Mouse (Mus musculus): ENCODE measurements around the gene Dhx16. TPM values are rescaled to one million over a fixed set of nuclear protein-coding genes. Genes with fewer than 3 reads are reported as not detected.
"Not testable (repeated sequence)": the region's sequence is repeated elsewhere in the genome, so short reads cannot be mapped to it uniquely, and the experiment has no call there.

The Dhx16 gene
- polyA plus RNA-seq, 1 experiment from 2014 or later: 38.3 TPM

- Histone ChIP-seq H3K4me1 (ENCODE audit: control insufficient read depth, insufficient read depth, low read length) (peaks cover 32% of the 10 kb centered on the region), H3K27ac (ENCODE audit: low read length) (peak overlapping the region; percentile 94), H3K9ac (ENCODE audit: low read depth, low read length) (peak overlapping the region; percentile 81), H3K9me3 (ENCODE audit: control insufficient read depth, low read length) (no peaks in the 10 kb centered on the region), H3K36me3 (ENCODE audit: control insufficient read depth, insufficient read depth, low read length) (peaks cover 37% of the 10 kb centered on the region), H3K4me3 (ENCODE audit: low read length) (peak overlapping the region; percentile 68), H3K4me2 (ENCODE audit: low read depth, low read length) (peak overlapping the region; percentile 87), H3K27me3 (replicated peaks; ENCODE audit: control insufficient read depth, insufficient read depth, low read length) (no peaks in the 10 kb centered on the region)
- 1% methylated on average over 25 of the region's 25 CpGs for WGBS
- ATAC-seq: peak; percentile 27
Measured at GRCm38 (mm10) chr17:35836991-35837422, 42.6 kb upstream of the Dhx16 start.

GRCm38 (mm10) chr17:35837487-35837886 is 42.1 kb upstream of the Dhx16 start:
- Histone ChIP-seq H3K4me1 (ENCODE audit: control insufficient read depth, insufficient read depth, low read length) (peaks cover 32% of the 10 kb centered on the region), H3K27me3 (replicated peaks; ENCODE audit: control insufficient read depth, insufficient read depth, low read length) (no peaks in the 10 kb centered on the region), H3K4me2 (ENCODE audit: low read depth, low read length) (peak overlapping the region; percentile 87), H3K36me3 (ENCODE audit: control insufficient read depth, insufficient read depth, low read length) (peaks cover 37% of the 10 kb centered on the region), H3K9me3 (ENCODE audit: control insufficient read depth, low read length) (no peaks in the 10 kb centered on the region), H3K4me3 (ENCODE audit: low read length) (peak overlapping the region; percentile 68), H3K27ac (ENCODE audit: low read length) (peak overlapping the region; percentile 94), H3K9ac (ENCODE audit: low read depth, low read length) (peak overlapping the region; percentile 81)
- ATAC-seq: no peak
- under 1% methylated on average over 18 of the region's 18 CpGs for WGBS

- peak within 1 kb of the TSS; percentile 94 for H3K27ac ChIP-seq (ENCODE audit: low read length)
- no peaks in the 10 kb centered on the region for H3K9me3 ChIP-seq (ENCODE audit: control insufficient read depth, low read length)
- H3K4me1 ChIP-seq (ENCODE audit: control insufficient read depth, insufficient read depth, low read length): peaks cover 31% of the 10 kb centered on the region
- peak; percentile 73 for ATAC-seq
- H3K4me3 ChIP-seq (ENCODE audit: low read length): peak within 1 kb of the TSS; percentile 68
- WGBS: under 1% methylated on average over 29 of the region's 29 CpGs
- no peaks in the 10 kb centered on the region for H3K27me3 ChIP-seq (replicated peaks; ENCODE audit: control insufficient read depth, insufficient read depth, low read length)
- peak within 1 kb of the TSS; percentile 81 for H3K9ac ChIP-seq (ENCODE audit: low read depth, low read length)
- H3K36me3 ChIP-seq (ENCODE audit: control insufficient read depth, insufficient read depth, low read length): peaks cover 33% of the 10 kb centered on the region
- peak within 1 kb of the TSS; percentile 87 for H3K4me2 ChIP-seq (ENCODE audit: low read depth, low read length)
Measured at GRCm38 (mm10) chr17:35838122-35838544, 41.5 kb upstream of the Dhx16 start, which contains the start of gene Tubb5. Tubb5 (minus strand) TSS chr17:35838306.

- peak overlapping the region; percentile 68 for H3K4me3 ChIP-seq (ENCODE audit: low read length)
- WGBS: 2% methylated on average over 5 of the region's 5 CpGs
- H3K27me3 ChIP-seq (replicated peaks; ENCODE audit: control insufficient read depth, insufficient read depth, low read length): no peaks in the 10 kb centered on the region
- peak overlapping the region; percentile 59 for H3K4me2 ChIP-seq (ENCODE audit: low read depth, low read length)
- H3K36me3 ChIP-seq (ENCODE audit: control insufficient read depth, insufficient read depth, low read length): peaks cover 29% of the 10 kb centered on the region
- 0 out of 2 replicates have a peak, but pooled peaks have one; percentile 14 for ATAC-seq
- H3K4me1 ChIP-seq (ENCODE audit: control insufficient read depth, insufficient read depth, low read length): peaks cover 29% of the 10 kb centered on the region
- H3K9ac ChIP-seq (ENCODE audit: low read depth, low read length): peak overlapping the region; percentile 62
- no peaks in the 10 kb centered on the region for H3K9me3 ChIP-seq (ENCODE audit: control insufficient read depth, low read length)
- H3K27ac ChIP-seq (ENCODE audit: low read length): peak overlapping the region; percentile 79
Measured at GRCm38 (mm10) chr17:35838570-35838969, 41.0 kb upstream of the Dhx16 start.

- not testable (repeated sequence) for H3K9me3 ChIP-seq (ENCODE audit: control insufficient read depth, low read length); H3K27me3 ChIP-seq (replicated peaks; ENCODE audit: control insufficient read depth, insufficient read depth, low read length); ATAC-seq
- peaks cover 24% of the 10 kb centered on the region for H3K36me3 ChIP-seq (ENCODE audit: control insufficient read depth, insufficient read depth, low read length)
- H3K9ac ChIP-seq (ENCODE audit: low read depth, low read length): 0 out of 2 replicates have a peak overlapping the region, but pooled peaks have one; percentile 7
- H3K4me3 ChIP-seq (ENCODE audit: low read length): peak overlapping the region; percentile 68
- peak overlapping the region; percentile 79 for H3K27ac ChIP-seq (ENCODE audit: low read length)
- H3K4me2 ChIP-seq (ENCODE audit: low read depth, low read length): peak overlapping the region; percentile 59
- 49% methylated on average over 3 of the region's 3 CpGs for WGBS
- H3K4me1 ChIP-seq (ENCODE audit: control insufficient read depth, insufficient read depth, low read length): peaks cover 24% of the 10 kb centered on the region
Measured at GRCm38 (mm10) chr17:35839002-35839401, 40.6 kb upstream of the Dhx16 start.

- H3K9ac ChIP-seq (ENCODE audit: low read depth, low read length): peak overlapping the region; percentile 61
- peak overlapping the region; percentile 45 for H3K4me2 ChIP-seq (ENCODE audit: low read depth, low read length)
- H3K27ac ChIP-seq (ENCODE audit: low read length): no peak overlapping the region
- H3K4me1 ChIP-seq (ENCODE audit: control insufficient read depth, insufficient read depth, low read length): peaks cover 10% of the 10 kb centered on the region
- 48% methylated on average over 14 of the region's 14 CpGs for WGBS
- peaks cover 13% of the 10 kb centered on the region for H3K36me3 ChIP-seq (ENCODE audit: control insufficient read depth, insufficient read depth, low read length)
- ATAC-seq: no peak
- no peaks in the 10 kb centered on the region for H3K27me3 ChIP-seq (replicated peaks; ENCODE audit: control insufficient read depth, insufficient read depth, low read length)
- peak overlapping the region; percentile 46 for H3K4me3 ChIP-seq (ENCODE audit: low read length)
- no peaks in the 10 kb centered on the region for H3K9me3 ChIP-seq (ENCODE audit: control insufficient read depth, low read length)
Measured at GRCm38 (mm10) chr17:35840561-35840960, 39.1 kb upstream of the Dhx16 start.

GRCm38 (mm10) chr17:35841076-35841950 is 38.3 kb upstream of the Dhx16 start, which contains the start of gene Mdc1:
Mdc1 (plus strand) TSS chr17:35841515.
- peak within 1 kb of the TSS; percentile 69 for H3K4me2 ChIP-seq (ENCODE audit: low read depth, low read length)
- no peaks in the 10 kb centered on the region for H3K9me3 ChIP-seq (ENCODE audit: control insufficient read depth, low read length)
- peaks cover 7% of the 10 kb centered on the region; the same call in 1 of the 2 replicates for H3K36me3 ChIP-seq (ENCODE audit: control insufficient read depth, insufficient read depth, low read length)
- peak within 1 kb of the TSS; percentile 74 for H3K9ac ChIP-seq (ENCODE audit: low read depth, low read length)
- H3K4me3 ChIP-seq (ENCODE audit: low read length): peak within 1 kb of the TSS; percentile 68
- no peaks in the 10 kb centered on the region for H3K27me3 ChIP-seq (replicated peaks; ENCODE audit: control insufficient read depth, insufficient read depth, low read length)
- WGBS: under 1% methylated on average over 59 of the region's 59 CpGs
- H3K27ac ChIP-seq (ENCODE audit: low read length): peak within 1 kb of the TSS; percentile 87
- ATAC-seq: peak; percentile 90
- peaks cover 3% of the 10 kb centered on the region for H3K4me1 ChIP-seq (ENCODE audit: control insufficient read depth, insufficient read depth, low read length)

- H3K9ac ChIP-seq (ENCODE audit: low read depth, low read length): peak overlapping the region; percentile 74
- H3K9me3 ChIP-seq (ENCODE audit: control insufficient read depth, low read length): no peaks in the 10 kb centered on the region
- no peak for ATAC-seq
- H3K36me3 ChIP-seq (ENCODE audit: control insufficient read depth, insufficient read depth, low read length): peaks cover 3% of the 10 kb centered on the region
- H3K4me2 ChIP-seq (ENCODE audit: low read depth, low read length): peak overlapping the region; percentile 69
- H3K4me3 ChIP-seq (ENCODE audit: low read length): peak overlapping the region; percentile 68
- peak overlapping the region; percentile 87 for H3K27ac ChIP-seq (ENCODE audit: low read length)
- peaks cover 3% of the 10 kb centered on the region for H3K4me1 ChIP-seq (ENCODE audit: control insufficient read depth, insufficient read depth, low read length)
- 15% methylated on average over 11 of the region's 11 CpGs for WGBS
- no peaks in the 10 kb centered on the region for H3K27me3 ChIP-seq (replicated peaks; ENCODE audit: control insufficient read depth, insufficient read depth, low read length)
Measured at GRCm38 (mm10) chr17:35842006-35842405, 37.6 kb upstream of the Dhx16 start.

- Histone ChIP-seq H3K36me3 (ENCODE audit: control insufficient read depth, insufficient read depth, low read length) (peaks cover 7% of the 10 kb centered on the region), H3K9me3 (ENCODE audit: control insufficient read depth, low read length) (no peaks in the 10 kb centered on the region), H3K27ac (ENCODE audit: low read length) (no peak overlapping the region), H3K9ac (ENCODE audit: low read depth, low read length) (no peak overlapping the region), H3K4me2 (ENCODE audit: low read depth, low read length) (no peak overlapping the region), H3K4me1 (ENCODE audit: control insufficient read depth, insufficient read depth, low read length) (peaks cover 3% of the 10 kb centered on the region), H3K4me3 (ENCODE audit: low read length) (no peak overlapping the region), H3K27me3 (replicated peaks; ENCODE audit: control insufficient read depth, insufficient read depth, low read length) (no peaks in the 10 kb centered on the region)
- ATAC-seq: no peak
- 94% methylated on average over 3 of the region's 3 CpGs for WGBS
Measured at GRCm38 (mm10) chr17:35843514-35843913, 36.1 kb upstream of the Dhx16 start.
